Mouse (Mus musculus) lung, postnatal 0 days (tissue): Measurements from ENCODE around the gene Mlxipl.

Experiments
- CTCF ChIP-seq: IDR thresholded peaks from 2 replicates; pipeline ENCODE4 v1.5.1; 2016; ENCODE audit warnings: antibody characterized with exemption, mild to moderate bottlenecking
- EP300 ChIP-seq: IDR thresholded peaks from 2 replicates; pipeline ENCODE4 v1.6.1; 2016; ENCODE audit warnings: antibody characterized with exemption, mild to moderate bottlenecking, control low read depth

- no peak for TF ChIP-seq CTCF
- TF ChIP-seq EP300: no peak
Observed at GRCm38 (mm10) chr5:135185016-135185415, 95.3 kb downstream of the Mlxipl start.
